Mouse (Mus musculus) embryo, embryonic 10.5 days (tissue): ENCODE results near the gene Jund.

ENCODE experiments used
- DNase-seq: peaks from one replicate; pipeline ENCODE4 v3.0.0-alpha.2; 2015; ENCODE audit warnings: low spot score

The Jund gene

GRCm38 (mm10) chr8:70699834-70700554 is 1.2 kb downstream of the Jund start:
- DNase-seq: peak; percentile 84

- peak; percentile 96 for DNase-seq
Measured at GRCm38 (mm10) chr8:70700555-70700922, 1.8 kb downstream of the Jund start.

GRCm38 (mm10) chr8:70701048-70701981 is 2.6 kb downstream of the Jund start:
- DNase-seq: peak; percentile 26

- DNase-seq: no peak
Measured at GRCm38 (mm10) chr8:70701982-70702841, 3.5 kb downstream of the Jund start.

- DNase-seq: no peak
Measured at GRCm38 (mm10) chr8:70702842-70703182, 4.1 kb downstream of the Jund start.

- no peak for DNase-seq
Measured at GRCm38 (mm10) chr8:70703287-70703686, 4.5 kb downstream of the Jund start, which contains the start of gene Iqcn. Iqcn (plus strand) TSS chr8:70703457.

GRCm38 (mm10) chr8:70708281-70708680 is 9.5 kb downstream of the Jund start:
- no peak for DNase-seq

GRCm38 (mm10) chr8:70709794-70710193 is 11.0 kb downstream of the Jund start:
- no peak for DNase-seq

- DNase-seq: no peak
Measured at GRCm38 (mm10) chr8:70710296-70710695, 11.5 kb downstream of the Jund start.

- no peak for DNase-seq
Measured at GRCm38 (mm10) chr8:70711041-70711440, 12.3 kb downstream of the Jund start.

- no peak for DNase-seq
Measured at GRCm38 (mm10) chr8:70713991-70714390, 15.2 kb downstream of the Jund start.

- DNase-seq: no peak
Measured at GRCm38 (mm10) chr8:70715086-70715485, 16.3 kb downstream of the Jund start.

- DNase-seq: no peak
Measured at GRCm38 (mm10) chr8:70716521-70717400, 18.0 kb downstream of the Jund start.

GRCm38 (mm10) chr8:70718297-70718696 is 19.5 kb downstream of the Jund start, which contains the start of gene Gm3336:
Gm3336 (plus strand) TSS chr8:70718543.
- DNase-seq: peak; percentile 52

GRCm38 (mm10) chr8:70719796-70720270 is 21.1 kb downstream of the Jund start:
- no peak for DNase-seq

- peak; percentile 88 for DNase-seq
Measured at GRCm38 (mm10) chr8:70720739-70721138, 22.0 kb downstream of the Jund start.

- no peak for DNase-seq
Measured at GRCm38 (mm10) chr8:70721601-70722000, 22.9 kb downstream of the Jund start.

- DNase-seq: no peak
Measured at GRCm38 (mm10) chr8:70723486-70724210, 24.9 kb downstream of the Jund start, which contains the start of gene Pde4c. Pde4c (plus strand) TSS chr8:70723720.

- no peak for DNase-seq
Measured at GRCm38 (mm10) chr8:70724216-70724615, 25.5 kb downstream of the Jund start.

- peak; percentile 47 for DNase-seq
Measured at GRCm38 (mm10) chr8:70725792-70726447, 27.2 kb downstream of the Jund start.
